Comparison of ENCODE assay signal across 9 mouse cellular contexts in the genomic region with DNA sequence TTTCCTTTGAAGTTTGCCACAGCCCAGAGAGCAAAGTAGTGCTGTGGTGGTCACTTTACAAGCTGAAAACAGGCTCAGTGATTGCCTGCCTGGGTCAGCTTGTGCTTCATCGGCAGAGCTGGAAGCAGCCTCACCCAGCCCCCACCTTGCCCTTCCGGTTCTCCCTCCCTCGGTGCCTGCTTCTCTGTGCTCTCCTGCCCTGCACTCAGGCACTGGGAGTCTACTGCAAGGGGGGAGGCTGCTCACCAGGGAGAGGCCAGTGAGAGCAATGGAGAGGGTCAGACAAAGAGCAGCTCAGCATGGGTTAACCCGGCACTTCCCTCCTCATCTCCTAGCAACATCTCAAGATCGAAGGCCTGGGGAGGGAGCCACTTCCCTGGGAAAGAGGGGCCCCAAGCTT. TPM values are rescaled to one million over a fixed set of nuclear protein-coding genes. Genes with fewer than 3 reads are reported as not detected.
DNase-seq lines count a peak whose midpoint lies in the region; ATAC-seq and TF ChIP-seq lines count a peak whose summit lies in the region.
"Had no signal": no experiment of that assay in that cellular context is flagged by ENCODE, and none has a peak within 500 bp of the region (broad histone marks: within the 10 kb centered on the region; RNA-seq: fewer than 3 reads in every experiment).

No protein-coding gene starts in this region.

- no peaks in the 10 kb centered on the region for H3K36me3 ChIP-seq in lung, postnatal 0 days (ENCODE audit: insufficient read depth, low read length)
- H3K36me3 ChIP-seq in embryonic facial prominence, embryonic 15.5 days, result no peaks in the 10 kb centered on the region
- no peaks in the 10 kb centered on the region for H3K36me3 ChIP-seq in liver, embryonic 12.5 days
- no peaks in the 10 kb centered on the region for H3K36me3 ChIP-seq in small intestine, adult 2 months (ENCODE audit: control insufficient read depth, insufficient read depth, low read length)

- peaks cover 4% of the 10 kb centered on the region; the same call in 1 of the 2 replicates for H3K4me1 ChIP-seq in lung, postnatal 0 days (ENCODE audit: insufficient read depth, low read depth, low read length)
- peaks cover 29% of the 10 kb centered on the region for H3K4me1 ChIP-seq in embryonic facial prominence, embryonic 15.5 days
- H3K4me1 ChIP-seq in liver, embryonic 12.5 days, result peaks cover 63% of the 10 kb centered on the region
- peaks cover 12% of the 10 kb centered on the region for H3K4me1 ChIP-seq in small intestine, adult 2 months (ENCODE audit: control insufficient read depth, insufficient read depth, insufficient read length, low read length)

- ATAC-seq in lung, postnatal 0 days, result no peak
- ATAC-seq in embryonic facial prominence, embryonic 15.5 days (ENCODE audit: insufficient number of reproducible peaks, low FRiP score, low TSS enrichment, low read depth), result no peak
- ATAC-seq in liver, embryonic 12.5 days, result no peak

- 0% methylated on average over 5 of the region's 5 CpGs for WGBS in lung, postnatal 0 days
- 2% methylated on average over 5 of the region's 5 CpGs for WGBS in embryonic facial prominence, embryonic 15.5 days
- WGBS in liver, embryonic 12.5 days (ENCODE audit: insufficient replicate concordance), result 1% methylated on average over 5 of the region's 5 CpGs
- 10% methylated on average over 5 of the region's 5 CpGs for WGBS in small intestine, adult 2 months

- no peak for TF ChIP-seq EP300 in lung, postnatal 0 days (IDR thresholded peaks at IDR 0.05)

- no peaks in the 10 kb centered on the region for H3K9me3 ChIP-seq in lung, postnatal 0 days (ENCODE audit: low read length)
- no peaks in the 10 kb centered on the region for H3K9me3 ChIP-seq in embryonic facial prominence, embryonic 15.5 days (replicated peaks)
- no peaks in the 10 kb centered on the region for H3K9me3 ChIP-seq in liver, embryonic 12.5 days (replicated peaks)

- TF ChIP-seq CTCF in lung, postnatal 0 days (IDR thresholded peaks at IDR 0.05), result no peak
- TF ChIP-seq CTCF in small intestine, adult 2 months (IDR thresholded peaks at IDR 0.05; ENCODE audit: extremely low read depth, insufficient read length, insufficient replicate concordance, low read depth, low read length), result no peak

- 0 out of 2 replicates have a peak, but pooled peaks cover 4% of the 10 kb centered on the region for H3K27me3 ChIP-seq in lung, postnatal 0 days (replicated peaks; ENCODE audit: insufficient read depth, low read length)
- H3K27me3 ChIP-seq in embryonic facial prominence, embryonic 15.5 days, result peaks cover 27% of the 10 kb centered on the region
- peaks cover 47% of the 10 kb centered on the region for H3K27me3 ChIP-seq in liver, embryonic 12.5 days (replicated peaks)
- H3K27me3 ChIP-seq in small intestine, adult 2 months (ENCODE audit: control insufficient read depth, insufficient read depth, low read length), result no peaks in the 10 kb centered on the region

- no peak for TF ChIP-seq POLR2A in small intestine, adult 2 months (IDR thresholded peaks at IDR 0.05; ENCODE audit: low read depth, low read length)

- H3K4me3 ChIP-seq in lung, postnatal 0 days (ENCODE audit: low read depth, low read length), result no peak overlapping the region
- H3K4me3 ChIP-seq in embryonic facial prominence, embryonic 15.5 days (replicated peaks), result no peak overlapping the region
- peak overlapping the region; percentile 23; the same call in 1 of the 2 replicates for H3K4me3 ChIP-seq in liver, embryonic 12.5 days
- H3K4me3 ChIP-seq in small intestine, adult 2 months (ENCODE audit: low read depth, low read length), result peak overlapping the region; percentile 18

- H3K9ac ChIP-seq in lung, postnatal 0 days (replicated peaks; ENCODE audit: low read depth), result no peak overlapping the region
- H3K9ac ChIP-seq in embryonic facial prominence, embryonic 15.5 days, result no peak overlapping the region
- peak overlapping the region; percentile 12; the same call in 1 of the 2 replicates for H3K9ac ChIP-seq in liver, embryonic 12.5 days

- peak; percentile 47 for DNase-seq in lung, postnatal 0 days (ENCODE audit: low spot score)
- DNase-seq in lung, postnatal 4 days, result no peak
- no peak for DNase-seq in adrenal gland, postnatal 36 days
- DNase-seq in layer of hippocampus, adult 18-20 months (ENCODE audit: low spot score in 2 of 2), result no peak
- DNase-seq in left cerebral cortex, adult 11 months (ENCODE audit: low spot score), result no peak
- DNase-seq: heart, postnatal 36 days had no signal

- H3K4me2 ChIP-seq in lung, postnatal 0 days (replicated peaks; ENCODE audit: low read depth, low read length), result peak overlapping the region; percentile 19; the same call in 1 of the 2 replicates
- H3K4me2 ChIP-seq in embryonic facial prominence, embryonic 15.5 days (replicated peaks), result peak overlapping the region; percentile 24; the same call in 1 of the 2 replicates
- H3K4me2 ChIP-seq in liver, embryonic 12.5 days, result peak overlapping the region; percentile 56

- no peak overlapping the region for H3K27ac ChIP-seq in lung, postnatal 0 days (ENCODE audit: low read length)
- H3K27ac ChIP-seq in embryonic facial prominence, embryonic 15.5 days (replicated peaks), result no peak overlapping the region
- no peak overlapping the region for H3K27ac ChIP-seq in liver, embryonic 12.5 days
- H3K27ac ChIP-seq in small intestine, adult 2 months (ENCODE audit: insufficient read depth, low read depth, low read length), result no peak overlapping the region

RNA-seq across cellular contexts. Expression of a gene that starts 2.2 kb away (rescaled TPM):
- 5.3 and 7.7 TPM in 2 replicates for polyA plus RNA-seq in lung, postnatal 0 days (2015; fragmentation: Nextera tagmentation; extraction: Ambion mirVana)
- polyA plus RNA-seq in embryonic facial prominence, embryonic 15.5 days (2015; fragmentation: Nextera tagmentation; extraction: Ambion mirVana), result 3.1 and 7.8 TPM in 2 replicates
- 0.07 TPM in 1 of 2 replicates, not detected in the other for polyA plus RNA-seq in liver, embryonic 12.5 days (2016; fragmentation: Nextera tagmentation; extraction: Ambion mirVana)
- polyA plus RNA-seq in small intestine, adult 2 months (2012; rRNA removed), result 0.23 TPM in 1 of 2 replicates, not detected in the other
- total RNA-seq in adrenal gland, postnatal 36 days (2021), result not detected
- total RNA-seq in layer of hippocampus, adult 18-20 months (2021), result under 1 TPM; 0.92 to 0.94 TPM

RNA-seq across cellular contexts. Expression of a gene that starts 2.9 kb away (rescaled TPM):
- polyA plus RNA-seq in lung, postnatal 0 days (2015; fragmentation: Nextera tagmentation; extraction: Ambion mirVana), result 3.3 and 3.6 TPM in 2 replicates
- 0.70 and 0.99 TPM in 2 replicates for polyA plus RNA-seq in embryonic facial prominence, embryonic 15.5 days (2015; fragmentation: Nextera tagmentation; extraction: Ambion mirVana)
- polyA plus RNA-seq in liver, embryonic 12.5 days (2016; fragmentation: Nextera tagmentation; extraction: Ambion mirVana), result 0.08 TPM in 2 replicates
- polyA plus RNA-seq in small intestine, adult 2 months (2012; rRNA removed), result 0.84 and 1.4 TPM in 2 replicates
- 1 to 10 TPM; 1.4 TPM for total RNA-seq in adrenal gland, postnatal 36 days (2021)
- total RNA-seq in layer of hippocampus, adult 18-20 months (2021), result 1 to 10 TPM; 1.0 to 1.2 TPM

RNA-seq across cellular contexts. Expression of a gene that starts 24.2 kb away (rescaled TPM):
- 12.2 and 14.5 TPM in 2 replicates for polyA plus RNA-seq in lung, postnatal 0 days (2015; fragmentation: Nextera tagmentation; extraction: Ambion mirVana)
- polyA plus RNA-seq in embryonic facial prominence, embryonic 15.5 days (2015; fragmentation: Nextera tagmentation; extraction: Ambion mirVana), result 8.6 and 9.4 TPM in 2 replicates
- polyA plus RNA-seq in liver, embryonic 12.5 days (2016; fragmentation: Nextera tagmentation; extraction: Ambion mirVana), result 1.7 TPM in 2 replicates
- polyA plus RNA-seq in small intestine, adult 2 months (2012; rRNA removed), result 13.5 and 13.7 TPM in 2 replicates
- total RNA-seq in adrenal gland, postnatal 36 days (2021), result 10 to 100 TPM; 10.1 to 17.8 TPM
- total RNA-seq in layer of hippocampus, adult 18-20 months (2021), result 10 to 100 TPM; 86.1 to 99.5 TPM

RNA-seq across cellular contexts. Expression of a gene that starts 27.9 kb away (rescaled TPM):
- polyA plus RNA-seq in lung, postnatal 0 days (2015; fragmentation: Nextera tagmentation; extraction: Ambion mirVana), result 49.5 and 53.4 TPM in 2 replicates
- 65.4 and 69.5 TPM in 2 replicates for polyA plus RNA-seq in embryonic facial prominence, embryonic 15.5 days (2015; fragmentation: Nextera tagmentation; extraction: Ambion mirVana)
- 34.2 and 36.6 TPM in 2 replicates for polyA plus RNA-seq in liver, embryonic 12.5 days (2016; fragmentation: Nextera tagmentation; extraction: Ambion mirVana)
- polyA plus RNA-seq in small intestine, adult 2 months (2012; rRNA removed), result 43.1 and 88.8 TPM in 2 replicates
- total RNA-seq in adrenal gland, postnatal 36 days (2021), result 10 to 100 TPM; 31.4 to 39.4 TPM
- total RNA-seq in layer of hippocampus, adult 18-20 months (2021), result 10 to 100 TPM; 39.6 to 44.0 TPM

RNA-seq across cellular contexts. Expression of a gene that starts 50.3 kb away (rescaled TPM):
- 63.3 and 64.7 TPM in 2 replicates for polyA plus RNA-seq in lung, postnatal 0 days (2015; fragmentation: Nextera tagmentation; extraction: Ambion mirVana)
- 89.9 and 91.4 TPM in 2 replicates for polyA plus RNA-seq in embryonic facial prominence, embryonic 15.5 days (2015; fragmentation: Nextera tagmentation; extraction: Ambion mirVana)
- 31.4 and 34.8 TPM in 2 replicates for polyA plus RNA-seq in liver, embryonic 12.5 days (2016; fragmentation: Nextera tagmentation; extraction: Ambion mirVana)
- polyA plus RNA-seq in small intestine, adult 2 months (2012; rRNA removed), result 130 and 197 TPM in 2 replicates
- total RNA-seq in adrenal gland, postnatal 36 days (2021), result 10 to 100 TPM; 56.1 to 59.9 TPM
- total RNA-seq in layer of hippocampus, adult 18-20 months (2021), result 100 to 1,000 TPM; 199 to 205 TPM

Comparison
In these comparisons a context has a peak if more than half of its experiments do, and no peak if none do; other contexts are left out.
1. H3K4me3 ChIP-seq: peak in liver, embryonic 12.5 days (single experiment) and small intestine, adult 2 months (single experiment); none in lung, postnatal 0 days (single experiment) and embryonic facial prominence, embryonic 15.5 days (single experiment).
2. Peak in every context shown above with its lines, with median percentiles within 50 percentile points of each other: H3K4me2 ChIP-seq.